Mouse (Mus musculus) megakaryocyte, embryonic 14.5 days (primary cell): ENCODE results near the gene Fgb.

Source experiments
- FLI1 ChIP-seq: IDR thresholded peaks from 2 replicates; pipeline ENCODE4 v1.6.1; 2012; ENCODE audit warnings: low read length, inconsistent platforms, mixed read lengths
- GATA1 ChIP-seq: IDR thresholded peaks from 3 replicates; pipeline ENCODE4 v1.6.1; 2012; ENCODE audit warnings: mixed read lengths, low read length, inconsistent platforms, borderline replicate concordance

DNA sequence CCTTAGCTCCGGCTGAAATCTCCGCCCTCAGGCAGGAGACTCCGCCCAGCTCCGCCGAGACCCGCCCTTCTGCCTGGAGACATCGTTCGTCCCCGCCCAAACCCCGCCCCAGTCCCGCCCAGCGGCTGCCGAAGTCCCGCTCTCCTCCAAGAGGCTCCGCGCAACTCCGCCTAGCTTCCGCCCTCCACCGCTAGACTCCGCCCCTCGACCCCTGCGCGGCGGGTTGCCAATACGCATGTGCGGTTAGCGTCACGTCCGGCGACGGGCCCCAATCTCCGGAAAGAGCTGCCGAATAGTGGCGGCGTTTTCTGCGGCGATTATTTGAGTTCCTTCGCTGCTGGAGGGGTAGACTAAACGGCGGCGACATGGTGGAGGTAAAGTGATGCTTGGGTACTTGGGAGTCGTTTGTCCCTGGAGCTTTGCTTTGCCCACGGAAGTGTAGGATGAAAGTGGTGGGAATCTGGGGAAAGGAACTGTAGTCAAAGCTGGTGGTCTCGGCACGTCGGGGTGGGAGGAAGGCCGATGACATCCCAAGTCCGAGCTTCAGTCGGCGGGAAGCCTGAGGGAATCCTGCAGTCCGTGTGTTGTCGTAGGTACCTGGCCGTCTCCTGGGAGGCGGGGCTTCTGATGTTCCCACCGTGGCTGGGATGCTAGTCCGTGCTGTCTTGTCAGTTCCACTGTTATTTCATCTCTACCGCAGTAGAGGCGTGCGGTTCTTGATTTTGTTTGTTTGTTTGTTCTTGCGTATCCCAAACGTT, 5.8 kb upstream of the Fgb start, which contains the start of gene Plrg1:
- TF ChIP-seq GATA1 = no peak
- TF ChIP-seq FLI1 = no peak
